Mouse (Mus musculus): ENCODE measurements around the gene Snhg11. TPM values are rescaled to one million over a fixed set of nuclear protein-coding genes. Genes with fewer than 3 reads are reported as not detected.

Snhg11 gene
- polyA plus RNA-seq, 1 experiment = 12.7 TPM

GRCm38 (mm10) chr2:158354348-158355114 lies 20.9 kb upstream of the Snhg11 start:
- no peak for DNase-seq
- Histone ChIP-seq H3K4me1 (ENCODE audit: control insufficient read depth, insufficient read depth, low read length) (no peaks in the 10 kb centered on the region), H3K4me3 (replicated peaks; ENCODE audit: extremely low read depth, low read depth, low read length) (no peak overlapping the region)
- no peak for TF ChIP-seq POLR2A (IDR thresholded peaks at IDR 0.05; ENCODE audit: borderline replicate concordance, extremely low read depth, low read depth, low read length)
- TF ChIP-seq CTCF (IDR thresholded peaks at IDR 0.05; ENCODE audit: insufficient read depth, low read length) = no peak
- WGBS = 79% methylated on average over 7 of the region's 7 CpGs

- Histone ChIP-seq H3K4me1 (ENCODE audit: control insufficient read depth, insufficient read depth, low read length) (no peaks in the 10 kb centered on the region; the same call in 1 of the 2 replicates), H3K4me3 (replicated peaks; ENCODE audit: extremely low read depth, low read depth, low read length) (no peak overlapping the region)
- DNase-seq = no peak
- TF ChIP-seq CTCF (IDR thresholded peaks at IDR 0.05; ENCODE audit: insufficient read depth, low read length) (no peak), POLR2A (IDR thresholded peaks at IDR 0.05; ENCODE audit: borderline replicate concordance, extremely low read depth, low read depth, low read length) (no peak)
- 89% methylated on average over 2 of the region's 2 CpGs for WGBS
These were observed 20.2 kb upstream of the Snhg11 start for GRCm38 (mm10) chr2:158355238-158355637.

- TF ChIP-seq CTCF (IDR thresholded peaks at IDR 0.05; ENCODE audit: insufficient read depth, low read length) (no peak), POLR2A (IDR thresholded peaks at IDR 0.05; ENCODE audit: borderline replicate concordance, extremely low read depth, low read depth, low read length) (no peak)
- WGBS = 85% methylated on average over 5 of the region's 5 CpGs
- no peaks in the 10 kb centered on the region; the same call in 1 of the 2 replicates for H3K4me1 ChIP-seq (ENCODE audit: control insufficient read depth, insufficient read depth, low read length)
These were observed 19.3 kb upstream of the Snhg11 start for GRCm38 (mm10) chr2:158356121-158356520.

GRCm38 (mm10) chr2:158359757-158360620 lies 15.4 kb upstream of the Snhg11 start:
- no peak overlapping the region for H3K4me3 ChIP-seq (replicated peaks; ENCODE audit: extremely low read depth, low read depth, low read length)
- H3K4me1 ChIP-seq (ENCODE audit: control insufficient read depth, insufficient read depth, low read length) = peaks cover 5% of the 10 kb centered on the region
- no peak for DNase-seq
- WGBS = 64% methylated on average over 12 of the region's 12 CpGs
- TF ChIP-seq POLR2A (IDR thresholded peaks at IDR 0.05; ENCODE audit: borderline replicate concordance, extremely low read depth, low read depth, low read length) = no peak
- TF ChIP-seq CTCF (IDR thresholded peaks at IDR 0.05; ENCODE audit: insufficient read depth, low read length) = no peak

More at GRCm38 (mm10) chr2:158356121-158356520, 19.3 kb upstream of the Snhg11 start:
- H3K4me3 ChIP-seq (replicated peaks; ENCODE audit: extremely low read depth, low read depth, low read length) = no peak overlapping the region
- DNase-seq = no peak

DNA sequence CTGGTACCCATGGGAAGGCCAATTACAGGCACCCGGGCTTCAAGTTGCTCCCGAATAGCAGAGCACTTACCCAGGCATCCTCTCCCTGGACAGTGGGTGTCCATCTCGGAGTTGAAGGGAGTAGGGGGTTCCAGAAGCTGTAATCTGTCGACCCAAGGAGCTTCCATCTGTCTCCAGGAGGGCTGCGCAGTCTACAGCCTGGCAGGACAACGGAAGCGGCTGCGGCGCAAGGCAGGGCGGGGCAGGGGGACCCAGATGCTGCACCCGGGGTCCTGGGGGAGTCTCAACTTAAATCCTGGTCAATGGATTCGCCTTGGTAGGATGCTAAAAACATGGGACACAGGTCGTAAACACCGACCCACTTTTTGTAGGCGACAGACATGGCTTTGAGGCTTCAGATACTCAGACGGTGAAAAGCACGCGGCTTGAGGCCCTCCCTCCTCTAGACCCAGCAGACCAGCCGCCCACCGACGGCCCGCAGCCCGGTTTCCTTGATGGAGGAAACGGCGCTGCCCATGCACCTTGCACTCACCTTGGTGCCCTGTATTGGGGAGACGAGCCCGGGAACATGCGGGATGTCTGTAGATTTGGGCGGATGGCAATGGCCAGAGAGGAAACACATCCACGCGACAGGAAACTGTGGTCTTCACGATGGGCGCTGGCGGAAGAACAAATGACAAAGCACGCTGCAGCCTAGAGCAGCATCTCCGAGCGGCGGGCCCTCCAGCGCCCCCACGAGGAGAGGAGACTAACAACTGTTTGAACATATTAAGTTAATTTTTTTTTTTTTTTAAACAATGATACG lies 14.4 kb upstream of the Snhg11 start:
- Histone ChIP-seq H3K4me1 (ENCODE audit: control insufficient read depth, insufficient read depth, low read length) (peaks cover 5% of the 10 kb centered on the region), H3K4me3 (replicated peaks; ENCODE audit: extremely low read depth, low read depth, low read length) (peak overlapping the region; percentile 83)
- TF ChIP-seq POLR2A (IDR thresholded peaks at IDR 0.05; ENCODE audit: borderline replicate concordance, extremely low read depth, low read depth, low read length) = peak; percentile 78; the same call in 1 of the 2 replicates
- TF ChIP-seq CTCF (IDR thresholded peaks at IDR 0.05; ENCODE audit: insufficient read depth, low read length) = peak; percentile 43; the same call in 1 of the 2 replicates
- WGBS = under 1% methylated on average over 41 of the region's 41 CpGs
- DNase-seq = peak; percentile 70

DNA sequence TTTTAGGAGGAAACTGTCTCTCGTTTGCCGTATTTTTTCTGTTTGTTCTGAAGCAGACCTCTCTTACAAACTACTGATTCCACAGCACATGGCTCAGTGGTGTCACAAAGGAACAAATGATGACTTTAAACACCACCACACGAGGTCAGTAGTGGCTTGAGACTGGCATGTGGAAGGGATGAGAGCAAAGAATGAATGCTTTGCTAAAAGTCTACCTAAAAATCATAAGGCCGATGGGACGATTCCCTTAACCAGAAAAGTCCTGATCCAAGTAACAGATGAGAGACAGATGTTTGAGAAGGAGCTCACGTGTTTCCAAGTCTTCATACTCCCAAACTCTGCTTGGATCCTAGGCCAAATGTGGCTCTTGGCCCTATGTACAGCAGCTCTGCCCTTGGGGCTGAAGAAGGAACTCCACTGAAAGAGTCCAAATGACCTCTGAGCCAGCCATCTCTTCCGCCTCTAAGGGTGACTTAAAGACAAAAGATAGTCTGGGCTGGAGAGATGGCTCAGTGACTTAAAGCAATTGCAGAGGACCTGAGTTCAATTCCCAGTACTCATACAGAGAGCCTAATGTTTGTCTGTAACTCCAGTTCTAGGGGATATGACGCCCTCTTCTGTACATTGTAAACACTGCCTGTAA lies 13.6 kb upstream of the Snhg11 start:
- WGBS = 28% methylated on average over 8 of the region's 8 CpGs
- Histone ChIP-seq H3K4me3 (replicated peaks; ENCODE audit: extremely low read depth, low read depth, low read length) (peak overlapping the region; percentile 83), H3K4me1 (ENCODE audit: control insufficient read depth, insufficient read depth, low read length) (peaks cover 5% of the 10 kb centered on the region)
- no peak for DNase-seq
- 0 out of 2 replicates have a peak, but pooled peaks have one; percentile 11 for TF ChIP-seq CTCF (IDR thresholded peaks at IDR 0.05; ENCODE audit: insufficient read depth, low read length)
- TF ChIP-seq POLR2A (IDR thresholded peaks at IDR 0.05; ENCODE audit: borderline replicate concordance, extremely low read depth, low read depth, low read length) = no peak

- WGBS = 76% methylated on average over 4 of the region's 4 CpGs
- DNase-seq = no peak
- H3K4me3 ChIP-seq (replicated peaks; ENCODE audit: extremely low read depth, low read depth, low read length) = no peak overlapping the region
- TF ChIP-seq CTCF (IDR thresholded peaks at IDR 0.05; ENCODE audit: insufficient read depth, low read length) (no peak), POLR2A (IDR thresholded peaks at IDR 0.05; ENCODE audit: borderline replicate concordance, extremely low read depth, low read depth, low read length) (no peak)
- H3K4me1 ChIP-seq (ENCODE audit: control insufficient read depth, insufficient read depth, low read length) = peaks cover 5% of the 10 kb centered on the region
These were observed 11.3 kb upstream of the Snhg11 start for GRCm38 (mm10) chr2:158364175-158364574.

DNA sequence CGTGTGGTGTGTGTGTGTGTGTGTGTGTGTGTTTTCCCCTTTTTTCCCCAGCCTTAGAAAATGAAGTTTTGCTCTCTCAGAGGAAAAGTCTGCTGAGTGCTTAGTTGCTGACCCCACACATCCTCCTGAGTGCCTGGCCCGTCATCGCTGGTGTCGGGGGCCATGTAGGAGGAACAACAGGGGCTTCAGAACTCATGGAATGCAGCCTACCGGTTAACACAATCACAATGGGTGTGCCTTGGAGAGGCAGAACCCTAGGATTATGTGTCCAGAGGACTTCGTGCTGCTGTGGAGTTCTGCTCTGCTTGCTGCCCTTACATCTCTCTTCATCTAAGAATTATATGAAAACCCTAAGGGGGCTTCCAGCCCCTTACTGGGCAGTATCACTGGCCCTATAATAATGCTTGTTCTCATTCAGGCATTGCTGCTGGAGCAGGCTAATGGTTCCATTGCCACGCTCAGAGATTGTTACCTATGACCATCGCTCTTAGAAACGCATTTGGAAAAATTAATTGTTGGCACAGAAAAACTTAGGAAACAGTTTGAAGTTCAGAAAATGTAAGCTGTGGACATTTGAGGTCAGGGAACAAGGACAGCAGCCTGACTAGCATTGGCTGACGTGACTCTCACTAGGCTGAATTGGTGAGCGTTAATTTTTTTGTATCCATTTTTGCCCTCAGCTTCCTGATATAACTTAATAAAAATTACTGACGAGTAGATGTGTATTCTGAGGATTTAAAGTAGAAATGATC lies 10.2 kb upstream of the Snhg11 start:
- DNase-seq = no peak
- no peak overlapping the region for H3K4me3 ChIP-seq (replicated peaks; ENCODE audit: extremely low read depth, low read depth, low read length)
- TF ChIP-seq POLR2A (IDR thresholded peaks at IDR 0.05; ENCODE audit: borderline replicate concordance, extremely low read depth, low read depth, low read length) (no peak), CTCF (IDR thresholded peaks at IDR 0.05; ENCODE audit: insufficient read depth, low read length) (no peak)
- peaks cover 5% of the 10 kb centered on the region for H3K4me1 ChIP-seq (ENCODE audit: control insufficient read depth, insufficient read depth, low read length)
- 76% methylated on average over 12 of the region's 12 CpGs for WGBS

All from lung, adult 2 months (tissue).